Mouse (Mus musculus) olfactory bulb, adult 2 months (tissue): Measurements from ENCODE around the gene Rbm47. TPM values are rescaled to one million over a fixed set of nuclear protein-coding genes. Genes with fewer than 3 reads are reported as not detected.

Experiments used
- H3K27ac ChIP-seq: fragments of 200-500 bp; 2 replicates; pipeline ENCODE4 v1.5.1; 2012; ENCODE audit warnings: low read depth, low read length; ENCODE audit not compliant: insufficient read depth
- H3K4me1 ChIP-seq: fragments of 200-500 bp; 2 replicates; pipeline ENCODE4 v1.6.1; 2012; ENCODE audit warnings: low read length; ENCODE audit not compliant: control insufficient read depth, insufficient read depth
- H3K4me3 ChIP-seq: fragments of 200-500 bp; 2 replicates; pipeline ENCODE4 v1.5.1; 2012; ENCODE audit warnings: mild to moderate bottlenecking, low read depth, low read length, moderate library complexity; ENCODE audit not compliant: insufficient read depth
- CTCF ChIP-seq: fragments of 200-500 bp; IDR thresholded peaks from 2 replicates; pipeline ENCODE4 v1.5.1; 2012; ENCODE audit warnings: low read depth, mild to moderate bottlenecking, low read length, moderate library complexity; ENCODE audit not compliant: insufficient read depth
- POLR2A ChIP-seq: fragments of 200-500 bp; IDR thresholded peaks from 2 replicates; pipeline ENCODE4 v1.6.1; 2012; ENCODE audit warnings: mild to moderate bottlenecking, low read depth, low read length, moderate library complexity; ENCODE audit not compliant: insufficient read depth
- WGBS: fragments of 180-500 bp; shearing (Covaris S2); methylation state at CpG from one replicate; pipeline ENCODE4 v1.1.7; 2018; 5-methylcytosine and 5-hydroxymethylcytosine counted together
- polyA plus RNA-seq: library from polyadenylated mRNA; stranded (reverse); fragments of >200 nt; gene quantifications from 2 replicates; pipeline ENCODE4 v1.2.4, GENCODE M21; 2012; ENCODE audit warnings: low replicate concordance; ENCODE audit not compliant: missing spikeins, insufficient read depth, insufficient read length

Rbm47 gene
- polyA plus RNA-seq, 1 experiment = not detected

GRCm38 (mm10) chr5:66138597-66138996, 34.3 kb downstream of the Rbm47 start:
- Histone ChIP-seq H3K27ac (no peak overlapping the region), H3K4me1 (no peaks in the 10 kb centered on the region), H3K4me3 (no peak overlapping the region)
- TF ChIP-seq POLR2A (no peak), CTCF (no peak)
- 42% methylated on average over 10 of the region's 10 CpGs for WGBS

GRCm38 (mm10) chr5:66137250-66137649, 35.7 kb downstream of the Rbm47 start:
- WGBS = 65% methylated on average over 4 of the region's 4 CpGs
- no peak overlapping the region for H3K27ac ChIP-seq
- TF ChIP-seq CTCF (no peak), POLR2A (no peak)
- no peaks in the 10 kb centered on the region for H3K4me1 ChIP-seq
- H3K4me3 ChIP-seq = no peak overlapping the region

- no peak for TF ChIP-seq POLR2A
- TF ChIP-seq CTCF = no peak
- WGBS = 82% methylated on average over 3 of the region's 3 CpGs
- Histone ChIP-seq H3K27ac (no peak overlapping the region), H3K4me3 (no peak overlapping the region), H3K4me1 (no peaks in the 10 kb centered on the region)
Measured at GRCm38 (mm10) chr5:66135853-66136210, 37.1 kb downstream of the Rbm47 start.

GRCm38 (mm10) chr5:66135161-66135852, 37.6 kb downstream of the Rbm47 start:
- H3K4me1 ChIP-seq = no peaks in the 10 kb centered on the region
- TF ChIP-seq POLR2A (no peak), CTCF (no peak)
- no peak overlapping the region for H3K27ac ChIP-seq
- WGBS = 62% methylated on average over 11 of the region's 11 CpGs
- H3K4me3 ChIP-seq = no peak overlapping the region

- 95% methylated on average over 7 of the region's 7 CpGs for WGBS
Measured at GRCm38 (mm10) chr5:66134578-66134977, 38.3 kb downstream of the Rbm47 start.

GRCm38 (mm10) chr5:66128948-66129347, 44.0 kb downstream of the Rbm47 start:
- 89% methylated on average over 3 of the region's 3 CpGs for WGBS
- TF ChIP-seq POLR2A = no peak
- TF ChIP-seq CTCF = no peak
- Histone ChIP-seq H3K27ac (no peak overlapping the region), H3K4me3 (no peak overlapping the region), H3K4me1 (no peaks in the 10 kb centered on the region)

More at GRCm38 (mm10) chr5:66134578-66134977, 38.3 kb downstream of the Rbm47 start:
- Histone ChIP-seq H3K27ac (no peak overlapping the region), H3K4me3 (no peak overlapping the region), H3K4me1 (no peaks in the 10 kb centered on the region)
- TF ChIP-seq POLR2A (no peak), CTCF (no peak)

GRCm38 (mm10) chr5:66125418-66125817, 47.5 kb downstream of the Rbm47 start:
- TF ChIP-seq CTCF = no peak
- no peak for TF ChIP-seq POLR2A
- Histone ChIP-seq H3K27ac (no peak overlapping the region), H3K4me3 (no peak overlapping the region), H3K4me1 (no peaks in the 10 kb centered on the region)
- 88% methylated on average over 11 of the region's 11 CpGs for WGBS

GRCm38 (mm10) chr5:66124931-66125330, 48.0 kb downstream of the Rbm47 start:
- Histone ChIP-seq H3K27ac (no peak overlapping the region), H3K4me3 (no peak overlapping the region), H3K4me1 (no peaks in the 10 kb centered on the region)
- 91% methylated on average over 9 of the region's 9 CpGs for WGBS
- no peak for TF ChIP-seq CTCF
- TF ChIP-seq POLR2A = no peak

- Histone ChIP-seq H3K27ac (no peak overlapping the region), H3K4me1 (no peaks in the 10 kb centered on the region), H3K4me3 (no peak overlapping the region)
- TF ChIP-seq CTCF = no peak
- 69% methylated on average over 4 of the region's 4 CpGs for WGBS
Measured at GRCm38 (mm10) chr5:66124089-66124400, 48.9 kb downstream of the Rbm47 start.
